Mouse (Mus musculus) heart, postnatal 25 days (tissue): ENCODE measurements around the gene Prpf31. TPM values are rescaled to one million over a fixed set of nuclear protein-coding genes. Genes with fewer than 3 reads are reported as not detected.
"Not testable (repeated sequence)": the region's sequence is repeated elsewhere in the genome, so short reads cannot be mapped to it uniquely, and the experiment has no call there.

Experiments
- DNase-seq: peaks from one replicate; pipeline ENCODE4 v3.0.0; 2022; ENCODE audit warnings: low spot score
- intact Hi-C: fragments of 180-260 bp; cut with DNase I; formaldehyde crosslinking; loops from one replicate; pipeline ENCODE4 v1.15.1; 2025
- total RNA-seq, 2 experiments: library from RNA; stranded (reverse); gene quantifications; 2 replicates each; pipeline ENCODE4 v1.2.3; 2021

Gene Prpf31
- total RNA-seq: 10 to 100 TPM; 22.2 to 25.1 TPM

DNA sequence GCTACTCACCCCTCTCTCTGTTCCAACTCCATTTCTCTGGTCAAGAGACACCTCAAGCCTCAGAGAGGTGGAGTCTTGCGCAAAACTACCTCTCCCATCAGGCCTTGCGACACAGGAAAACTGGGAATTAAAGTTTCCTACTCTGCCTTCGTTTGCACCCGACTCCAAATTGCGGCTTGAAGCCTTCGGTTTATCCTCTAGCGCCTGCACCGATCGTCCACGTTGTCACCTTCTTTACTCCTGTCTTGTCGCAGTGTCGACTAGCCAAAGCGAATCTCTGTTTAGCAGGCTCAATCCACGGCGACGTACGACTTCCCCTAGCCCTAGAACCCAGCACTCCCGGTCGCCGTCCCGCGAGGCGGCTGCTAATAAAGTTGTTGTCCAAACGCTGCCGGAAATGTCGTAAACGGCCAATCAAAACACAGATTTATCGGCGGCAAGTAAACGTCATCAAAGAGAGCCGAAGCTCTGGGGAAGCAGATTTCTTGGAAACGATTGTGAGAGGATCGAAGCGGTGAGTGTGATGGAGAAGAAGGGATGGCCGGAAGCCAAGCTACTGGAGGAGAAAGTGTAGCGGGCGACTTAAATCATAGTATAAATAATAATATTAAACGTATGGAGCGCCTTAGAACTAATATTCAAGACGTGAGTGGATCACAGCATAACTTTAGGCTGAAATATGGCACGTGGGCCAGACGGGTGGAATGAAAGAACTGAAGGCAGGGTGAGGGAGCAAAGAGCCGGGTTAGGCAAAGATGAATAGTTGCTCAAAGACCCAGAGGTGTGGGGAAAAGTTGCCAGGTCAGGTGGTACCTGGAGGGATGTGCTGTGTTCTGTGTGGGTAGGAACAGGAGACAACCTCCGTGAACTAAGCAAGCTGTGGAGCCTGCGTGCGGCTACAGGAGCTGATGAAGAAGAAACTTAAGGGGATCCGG lies at the start of gene Prpf31, which contains the start of gene Tfpt:
Gene Prpf31, plus strand, starts transcription at position 443 of the 935 bp plus-strand sequence.
Gene Tfpt, minus strand, starts transcription at position 387 of the 935 bp plus-strand sequence.
- peak; percentile 85 for DNase-seq
- intact Hi-C loops: no loop called here

DNA sequence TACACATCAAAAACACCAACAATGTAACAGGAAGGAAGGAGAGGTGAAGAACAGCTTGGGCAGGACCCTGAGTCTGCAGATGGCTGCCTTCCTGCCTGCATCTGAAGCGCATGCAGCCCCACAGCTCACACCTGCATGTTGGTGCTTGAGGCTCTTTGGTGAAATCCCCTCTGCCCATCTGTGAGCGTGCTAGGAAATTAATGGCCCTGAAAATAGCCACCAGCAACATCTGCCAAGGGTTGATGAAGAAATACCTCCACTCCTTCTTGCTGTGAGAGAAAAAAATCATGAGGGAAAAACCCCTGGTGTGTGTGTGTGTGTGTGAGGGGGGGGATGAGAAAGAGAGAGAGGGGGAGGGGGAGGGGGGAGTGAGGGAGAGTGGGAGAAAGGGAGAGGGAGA lies 49.8 kb upstream of the Prpf31 start:
- intact Hi-C loops: no loop called here
- DNase-seq: no peak

DNA sequence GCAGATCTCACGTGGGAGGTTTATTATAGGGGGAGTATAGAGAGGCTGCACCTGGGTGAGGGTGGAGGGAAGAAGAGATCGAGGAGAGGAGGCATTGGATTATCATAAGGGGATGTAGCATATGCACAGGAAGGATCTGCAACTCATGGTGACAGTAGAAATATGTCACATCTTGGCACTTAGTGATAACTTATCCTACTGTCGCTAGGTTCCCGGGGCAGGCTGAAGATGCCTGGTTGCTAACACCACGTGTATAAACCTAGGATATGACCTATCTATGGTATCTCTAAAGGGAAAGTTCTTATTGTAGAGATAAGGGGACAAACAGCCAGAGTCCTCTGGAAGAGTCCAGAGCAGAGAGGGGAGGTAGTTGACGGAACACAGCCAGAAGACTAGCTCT lies 44.0 kb upstream of the Prpf31 start:
- intact Hi-C loops: no loop called here
- DNase-seq: no peak

DNA sequence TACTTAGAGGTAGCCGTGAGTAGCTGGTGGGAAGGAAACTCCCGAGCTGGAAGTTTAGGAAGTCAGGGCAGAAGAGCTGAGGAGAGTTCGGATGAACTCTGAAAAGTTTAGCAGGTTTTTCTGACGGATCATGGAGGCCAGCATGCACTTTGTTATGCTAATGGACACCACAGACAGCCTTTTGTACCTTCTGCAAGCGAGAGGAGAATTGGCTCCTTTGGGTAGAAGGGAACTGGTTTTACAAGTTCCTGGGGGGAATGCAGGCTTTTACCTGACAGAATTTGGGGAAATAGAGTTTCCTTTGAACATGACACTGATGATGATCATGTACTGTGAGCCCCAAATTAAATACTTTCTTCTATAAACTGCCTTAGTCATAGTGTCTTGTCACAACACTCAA lies 43.5 kb upstream of the Prpf31 start:
- intact Hi-C loops: no loop called here
- no peak for DNase-seq

DNA sequence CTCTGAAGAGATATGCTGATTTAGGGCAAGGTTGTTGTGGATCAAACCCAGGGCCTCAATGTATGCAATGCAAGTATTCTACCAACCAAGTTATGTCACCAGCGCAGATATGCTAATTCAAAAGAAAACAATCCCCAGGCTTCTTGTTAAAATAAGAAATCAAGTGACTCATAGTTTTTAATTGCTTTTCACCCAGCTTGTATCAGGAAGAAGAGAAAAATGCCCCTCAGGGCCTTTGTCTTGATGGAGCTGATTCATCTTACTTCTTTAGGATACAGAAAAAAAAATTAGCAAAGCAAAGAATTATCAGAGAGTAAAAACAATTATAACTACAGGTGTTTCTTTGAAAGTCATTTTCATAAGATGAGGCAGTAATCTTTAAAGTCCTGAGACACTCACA lies 42.5 kb upstream of the Prpf31 start:
- intact Hi-C loops: no loop called here
- DNase-seq: no peak

DNA sequence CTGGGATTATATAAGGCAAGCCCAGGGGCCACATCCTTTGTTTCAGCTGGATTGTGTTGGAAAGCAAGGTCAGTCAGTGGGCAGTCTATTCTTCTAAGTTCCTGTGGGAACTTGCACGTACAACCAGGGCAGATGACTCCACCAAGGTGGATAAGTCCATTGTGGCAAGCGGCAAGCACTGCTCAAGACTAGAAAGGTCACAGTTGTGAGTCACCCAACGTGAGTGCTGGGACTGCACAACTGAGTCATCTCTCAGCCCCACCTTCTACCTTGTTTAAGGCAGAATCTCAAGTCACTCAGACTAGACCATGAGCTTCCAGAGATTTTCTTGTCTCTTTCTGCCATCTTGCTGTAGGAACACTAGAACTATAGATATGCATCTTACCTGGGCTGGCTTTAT lies 39.2 kb upstream of the Prpf31 start:
- intact Hi-C loops: no loop called here
- DNase-seq: no peak

DNA sequence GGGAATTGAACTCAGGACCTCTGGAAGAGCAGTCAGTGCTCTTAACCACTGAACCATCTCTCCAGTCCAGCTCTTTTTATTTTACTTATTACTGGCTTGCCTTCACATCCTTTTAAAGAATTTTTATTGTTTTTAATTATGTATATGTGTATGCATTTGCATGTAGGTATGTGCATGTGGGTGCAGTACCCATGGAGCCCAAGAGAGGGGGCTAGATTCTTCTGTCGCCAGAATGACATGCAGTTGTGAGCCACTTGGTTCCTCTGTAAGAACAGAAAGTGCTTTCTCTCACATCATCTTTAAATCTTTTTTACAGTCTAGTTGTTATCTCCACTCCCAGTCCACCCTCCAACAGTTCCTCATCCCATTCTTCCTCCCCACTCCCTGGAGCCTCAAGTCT lies 38.3 kb upstream of the Prpf31 start:
- intact Hi-C loops: no loop called here
- DNase-seq: no peak

DNA sequence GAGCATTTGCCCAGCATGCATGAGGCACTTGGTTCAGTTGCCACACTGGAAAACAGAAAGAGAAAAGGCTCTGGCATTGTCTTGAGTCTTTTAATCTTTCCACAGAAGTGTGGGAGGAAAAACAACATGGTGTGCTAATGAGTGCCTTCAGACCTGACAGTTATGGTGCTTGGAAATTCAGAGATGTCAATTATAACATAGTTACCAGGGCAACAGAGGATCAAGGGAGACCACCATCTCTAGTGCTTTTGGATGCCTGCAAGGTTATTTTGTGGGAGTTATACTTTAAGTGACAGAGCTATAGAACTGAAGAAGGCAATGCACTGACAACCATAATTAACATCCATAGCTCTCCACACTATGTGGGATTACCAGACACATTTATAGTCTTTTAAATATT lies 35.9 kb upstream of the Prpf31 start:
- DNase-seq: no peak
- intact Hi-C loops: no loop called here

DNA sequence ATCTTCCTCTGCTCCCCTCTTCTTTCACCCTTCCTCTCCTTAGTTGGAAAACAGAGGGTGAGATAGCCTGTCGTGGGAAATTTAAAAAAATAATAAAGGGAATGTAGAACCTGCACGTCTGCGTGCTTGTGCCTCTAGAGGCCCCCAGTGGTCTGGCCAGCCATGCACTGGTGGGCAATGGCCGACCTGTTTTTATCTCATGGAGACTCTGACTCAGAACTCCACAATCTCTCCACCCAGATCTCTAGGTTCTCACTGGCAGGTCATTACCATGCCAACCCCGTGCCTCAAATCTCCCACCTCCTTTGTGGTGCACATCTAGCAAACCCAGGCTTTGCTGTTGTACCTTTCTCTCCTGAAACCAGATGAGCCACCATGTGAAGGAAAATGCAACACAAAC lies 35.1 kb upstream of the Prpf31 start:
- no peak for DNase-seq
- intact Hi-C loops: no loop called here

DNA sequence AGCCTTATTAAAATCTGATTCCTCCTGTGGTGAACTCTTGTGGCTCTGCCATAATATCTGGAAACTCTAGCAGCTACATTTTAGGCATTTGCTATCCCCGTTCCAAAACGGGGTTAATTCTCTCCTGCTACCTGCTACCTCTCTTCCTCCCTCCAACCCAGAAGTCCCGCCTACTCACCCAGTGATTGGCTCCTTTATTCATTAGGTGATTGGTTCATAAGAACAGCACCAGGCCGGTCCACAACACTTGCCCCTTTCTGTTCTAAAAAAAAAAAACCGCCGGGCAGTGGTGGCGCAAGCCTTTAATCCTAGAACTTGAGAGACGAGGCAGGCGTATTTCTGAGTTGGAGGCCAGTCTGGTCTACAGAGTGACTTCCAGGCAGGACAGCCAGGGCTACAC lies 34.6 kb upstream of the Prpf31 start:
- intact Hi-C loops: no loop called here
- DNase-seq: no peak

DNA sequence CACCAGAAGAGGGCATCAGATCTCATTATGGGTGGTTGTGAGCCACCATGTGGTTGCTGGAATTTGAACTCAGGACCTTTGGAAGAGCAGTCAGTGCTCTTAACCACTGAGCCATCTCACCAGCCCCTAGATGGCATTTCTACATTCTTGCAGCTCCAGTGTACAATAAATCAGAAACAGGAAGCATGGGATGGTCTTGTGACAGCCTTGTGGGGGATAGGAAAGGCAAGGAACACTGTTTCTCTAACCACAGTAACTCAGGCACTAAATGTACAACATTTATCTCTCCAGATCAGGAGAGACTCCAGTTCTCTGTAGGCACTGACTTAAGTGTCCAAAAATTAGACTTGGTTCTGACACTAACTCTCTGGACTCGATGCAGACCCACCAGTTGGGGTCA lies 32.0 kb upstream of the Prpf31 start:
- intact Hi-C loops, DNase-seq: not testable (repeated sequence)

DNA sequence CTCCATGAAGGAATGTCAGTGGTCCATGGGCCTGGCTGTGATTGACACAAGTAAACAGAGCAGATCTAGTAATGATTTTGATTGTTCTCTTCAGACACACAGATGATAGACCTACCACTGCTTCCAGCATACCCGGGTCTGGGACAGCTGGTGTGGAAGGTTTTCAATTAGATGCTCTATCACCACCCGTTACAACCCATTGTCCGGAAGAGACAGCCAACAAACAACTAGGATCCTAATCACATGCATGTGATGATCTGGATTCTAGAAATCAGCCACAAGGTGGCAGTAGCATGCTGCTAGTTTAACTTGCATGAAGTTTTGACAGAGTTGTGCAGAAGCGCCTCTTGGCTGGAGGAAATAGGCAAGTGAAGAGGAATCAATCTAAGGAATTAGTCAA lies 28.7 kb upstream of the Prpf31 start:
- no peak for DNase-seq
- intact Hi-C loops: loop anchor here (5.0 kb wide), 2 partner anchors 384 to 871 kb away; no protein-coding TSS in a partner anchor

DNA sequence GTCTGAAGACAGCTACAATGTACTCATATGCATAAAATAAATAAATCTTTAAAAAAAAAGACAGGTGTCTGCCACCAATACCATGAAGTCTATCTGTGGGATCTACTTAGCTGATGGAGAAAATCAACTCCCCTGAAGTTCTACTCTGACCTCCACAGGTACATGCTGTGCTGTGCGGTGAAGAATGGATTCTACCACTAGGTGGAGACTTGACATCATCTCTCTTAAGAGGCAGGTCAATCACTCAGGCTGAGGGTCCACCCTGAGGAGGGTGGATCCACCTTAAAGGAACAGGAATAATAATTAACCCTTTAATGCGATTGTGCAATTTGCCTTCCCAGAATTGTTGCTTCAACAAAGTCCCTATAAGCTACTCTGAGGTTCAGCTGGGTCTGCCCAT lies 23.0 kb upstream of the Prpf31 start:
- no peak for DNase-seq
- intact Hi-C loops: loop anchor here (5.0 kb wide), 1 partner anchor 296 kb away; no protein-coding TSS in a partner anchor

DNA sequence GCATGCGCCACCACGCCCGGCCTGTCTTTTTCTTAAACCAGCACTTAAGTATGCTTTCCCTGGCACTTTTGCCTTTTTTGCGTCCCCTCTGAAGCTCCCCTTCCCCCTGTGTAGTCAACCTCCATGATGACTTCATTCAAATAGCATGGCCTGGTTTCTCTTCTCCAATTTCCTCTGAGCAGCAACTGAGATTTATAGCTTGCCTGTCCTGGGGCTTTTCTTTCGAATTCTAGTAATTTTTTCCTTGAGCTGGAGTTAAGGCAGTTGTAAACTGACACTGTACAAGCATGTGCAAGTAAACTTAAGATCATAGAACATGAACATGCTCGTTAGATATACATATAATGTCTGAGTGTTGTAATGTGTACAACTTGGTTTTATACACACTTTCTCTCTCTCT lies 22.4 kb upstream of the Prpf31 start:
- DNase-seq: no peak
- intact Hi-C loops: loop anchor here (5.0 kb wide), 1 partner anchor 295 kb away; no protein-coding TSS in a partner anchor

DNA sequence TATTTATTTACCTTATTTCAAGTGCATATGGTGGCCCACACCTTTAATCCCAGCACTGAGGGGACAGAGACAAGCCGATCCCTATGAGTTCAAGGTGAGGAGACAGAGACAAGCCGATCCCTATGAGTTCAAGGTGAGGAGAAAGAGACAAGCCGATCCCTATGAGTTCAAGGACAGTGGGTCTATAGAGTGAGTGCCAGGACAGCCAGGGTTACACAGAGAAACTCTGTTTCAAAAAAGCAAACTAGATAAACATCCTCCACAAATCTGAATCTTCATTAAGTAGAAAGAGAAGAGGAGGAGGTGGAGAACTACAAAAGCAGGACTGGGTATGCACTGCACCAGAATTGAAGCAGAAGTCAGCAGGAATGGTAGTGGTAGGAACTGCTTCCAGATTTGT lies 21.1 kb upstream of the Prpf31 start:
- no peak for DNase-seq
- intact Hi-C loops: loop anchor here (5.0 kb wide), 1 partner anchor 294 kb away; no protein-coding TSS in a partner anchor

DNA sequence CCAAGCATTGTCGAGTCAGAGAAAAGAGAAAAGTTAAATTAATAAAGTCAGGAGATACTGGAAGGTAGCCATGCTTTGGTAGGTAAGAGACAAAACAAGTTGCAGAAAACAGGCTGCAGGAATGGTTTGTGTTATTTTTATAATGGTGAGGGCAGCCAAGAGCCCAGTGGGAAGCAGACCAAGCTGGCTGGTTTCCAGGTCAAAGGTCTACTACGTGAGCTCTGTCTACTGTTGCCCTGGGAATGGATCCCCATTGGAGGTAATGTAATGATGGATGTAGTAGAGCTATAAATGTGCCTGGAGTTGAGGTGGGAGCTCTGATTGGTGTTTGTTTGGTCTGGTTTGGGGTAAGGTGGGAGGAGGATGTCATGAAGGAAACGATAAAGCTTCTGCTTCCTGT lies 20.7 kb upstream of the Prpf31 start:
- peak; percentile 14 for DNase-seq
- intact Hi-C loops: loop anchor here (5.0 kb wide), 1 partner anchor 293 kb away; no protein-coding TSS in a partner anchor

DNA sequence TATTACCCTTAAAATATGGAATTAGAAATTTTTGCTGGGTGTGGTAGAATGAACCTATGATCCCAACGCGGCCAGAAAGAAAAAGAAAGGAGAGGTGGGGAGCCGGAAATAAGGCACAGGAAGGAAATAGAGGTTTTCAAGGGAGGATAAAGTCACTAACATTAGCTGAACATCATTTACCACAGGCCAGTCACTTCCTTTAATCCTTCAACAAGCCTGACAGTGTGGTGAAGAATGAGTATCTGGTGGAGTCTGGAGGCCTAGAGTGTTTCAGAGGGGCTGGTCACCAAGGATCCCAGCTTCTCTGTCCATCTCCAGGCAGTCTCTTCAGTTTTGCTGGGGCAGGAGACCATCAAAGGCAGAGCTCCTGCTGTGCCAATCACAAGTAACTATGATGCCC lies 19.3 kb upstream of the Prpf31 start:
- no peak for DNase-seq
- intact Hi-C loops: no loop called here

DNA sequence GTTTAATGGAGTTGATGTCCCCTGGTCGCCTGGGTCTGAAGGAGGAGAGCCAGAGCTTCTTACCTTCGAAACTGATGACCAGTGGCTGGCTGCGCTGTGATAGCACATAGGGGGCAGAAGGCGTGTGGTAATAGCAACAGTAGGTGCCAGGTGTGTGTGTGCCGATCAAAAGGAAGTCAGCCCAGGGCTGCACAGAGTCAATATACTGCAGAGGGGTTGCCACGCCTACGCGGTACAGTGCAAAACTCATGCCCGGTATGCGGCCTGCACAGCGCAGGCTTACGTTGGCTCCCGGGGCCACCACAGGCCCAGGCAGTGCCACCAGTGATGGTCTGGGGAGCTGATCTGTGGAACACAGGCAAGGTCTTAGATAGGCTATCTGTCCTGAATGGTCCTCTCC lies 18.8 kb upstream of the Prpf31 start:
- no peak for DNase-seq

DNA sequence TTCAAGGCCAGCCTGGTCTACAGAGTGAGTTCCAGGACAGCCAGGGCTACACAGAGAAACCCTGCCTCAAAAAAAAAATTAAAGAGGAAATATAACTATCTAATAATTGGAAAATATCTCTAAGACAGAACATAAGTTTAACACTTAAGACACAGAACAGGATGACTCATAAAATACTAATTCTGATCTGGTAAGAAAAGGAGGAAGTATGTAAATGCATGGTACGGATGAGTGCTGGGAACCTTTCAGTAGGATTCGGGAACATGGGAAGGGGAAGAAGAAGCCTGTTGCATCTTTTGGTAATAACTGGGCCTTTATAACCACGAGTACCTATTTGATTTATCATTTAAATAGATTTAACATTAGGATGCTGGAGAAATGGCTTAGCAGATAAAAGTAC lies 15.8 kb upstream of the Prpf31 start:
- DNase-seq: no peak
- intact Hi-C loops: no loop called here

More for the DNA sequence above, 18.8 kb upstream of the Prpf31 start:
- intact Hi-C loops: no loop called here

DNA sequence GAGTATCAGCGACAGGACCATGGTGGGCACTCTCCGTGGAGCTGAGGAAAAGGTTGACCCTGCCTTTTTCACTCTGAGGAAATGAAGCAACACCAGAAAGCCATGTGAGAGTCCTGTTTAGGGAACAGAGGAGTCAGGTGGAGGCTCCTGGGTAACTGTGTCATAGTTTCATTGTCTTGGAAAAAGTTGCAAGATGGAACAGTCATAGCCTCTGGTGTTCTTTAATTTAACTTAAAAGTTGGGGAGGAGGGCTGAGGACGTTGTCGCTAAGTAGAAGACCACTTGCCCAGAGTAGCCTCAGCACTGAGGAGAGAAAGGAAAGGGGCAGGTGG lies 13.8 kb upstream of the Prpf31 start, which contains the start of gene Oscar:
Gene Oscar, minus strand, starts transcription at position 101 of the 332 bp plus-strand sequence.
- intact Hi-C loops: no loop called here
- DNase-seq: no peak

DNA sequence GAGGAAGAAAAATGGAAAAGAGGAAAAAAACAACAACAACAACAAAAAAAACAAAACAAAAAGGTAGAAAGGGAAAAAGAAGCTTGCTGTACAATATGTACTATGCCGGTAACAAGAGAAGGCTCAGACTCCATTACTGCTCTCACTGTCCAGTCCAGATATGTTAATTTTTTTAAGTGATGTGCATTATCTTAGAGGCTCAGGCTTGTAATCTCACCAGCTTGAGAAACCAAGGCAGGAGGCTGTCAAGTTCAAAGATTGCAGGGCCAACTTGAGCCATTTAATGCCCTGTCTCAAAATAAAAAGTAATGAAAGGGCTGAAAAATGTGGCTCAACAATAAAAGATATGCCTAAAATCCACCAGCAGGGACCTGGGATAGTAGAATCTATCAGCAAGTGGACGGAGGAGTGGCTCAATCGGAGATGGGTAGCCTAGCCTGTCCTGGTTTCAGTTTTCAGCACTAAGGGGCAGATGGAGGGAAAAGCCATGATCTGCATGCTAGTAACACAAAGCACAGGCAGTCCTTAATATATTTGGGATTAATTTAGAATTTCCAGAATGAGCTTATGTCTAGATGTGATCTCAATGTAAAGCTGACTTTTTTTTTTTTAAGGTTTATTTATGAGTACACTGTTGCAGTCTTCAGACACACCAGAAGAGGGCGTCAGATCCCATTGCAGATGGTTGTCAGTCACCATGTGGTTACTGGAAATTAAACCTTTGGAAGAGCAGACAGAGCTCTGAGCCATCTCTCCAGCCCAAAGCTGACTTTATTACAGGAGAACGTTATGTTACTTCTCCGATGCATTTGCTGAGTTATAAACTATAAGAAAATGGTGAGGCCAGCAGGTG lies 13.2 kb upstream of the Prpf31 start:
- DNase-seq: no peak
- intact Hi-C loops: no loop called here
